Mouse (Mus musculus) E14TG2a.4 (cell line): ENCODE results near the gene Adamts6.

Experiments used
- CTCF ChIP-seq: conservative IDR thresholded peaks from 2 replicates; pipeline ENCODE4 v1.5.1; 2014; ENCODE audit warnings: low read length
- NANOG ChIP-seq: IDR thresholded peaks from 2 replicates; pipeline ENCODE4 v1.6.1; 2014; ENCODE audit warnings: borderline replicate concordance, low read length, mixed read lengths

DNA sequence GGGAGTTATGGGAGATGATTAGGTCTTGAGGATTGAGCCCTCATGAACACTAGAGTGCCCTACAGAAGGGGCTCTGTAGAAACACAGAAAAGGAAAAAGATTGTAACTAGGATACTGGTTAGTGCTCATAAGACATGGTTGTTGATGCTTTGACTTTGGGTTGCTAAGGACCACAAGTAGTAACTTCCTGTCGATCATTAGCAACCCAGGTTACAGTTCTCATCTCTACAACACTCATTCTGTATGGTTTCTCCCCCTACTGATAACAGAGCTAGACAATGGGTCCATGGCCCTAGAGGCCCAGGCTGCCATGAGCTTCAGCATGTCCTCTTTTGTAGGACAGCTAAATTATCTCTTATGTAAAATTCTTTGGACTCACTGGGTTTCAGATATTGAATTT, 227.4 kb downstream of the Adamts6 start:
- TF ChIP-seq CTCF (no peak), NANOG (no peak)
